Mouse (Mus musculus) midbrain, embryonic 12.5 days (tissue): ENCODE results near the gene Omg. TPM values are rescaled to one million over a fixed set of nuclear protein-coding genes. Genes with fewer than 3 reads are reported as not detected.

Experiments
- ATAC-seq: fragments of 200-750 bp; cut with Nextera tagmentation; 2 replicates; pipeline ENCODE4 v1.8.0; 2017; ENCODE audit warnings: low read depth, moderate TSS enrichment, moderate library complexity; ENCODE audit not compliant: low FRiP score
- H3K27ac ChIP-seq: fragments of 300-500 bp; sonication (generic); replicated peaks from 2 replicates; pipeline ENCODE4 v1.5.1; 2016; ENCODE audit warnings: mild to moderate bottlenecking
- H3K27me3 ChIP-seq: fragments of 300-500 bp; sonication (generic); 2 replicates; pipeline ENCODE4 v1.6.1; 2016; ENCODE audit warnings: mild to moderate bottlenecking
- H3K36me3 ChIP-seq: fragments of 300-500 bp; sonication (generic); 2 replicates; pipeline ENCODE4 v1.6.1; 2016
- H3K4me1 ChIP-seq: fragments of 300-500 bp; sonication (generic); 2 replicates; pipeline ENCODE4 v1.6.1; 2016
- H3K4me2 ChIP-seq: fragments of 300-500 bp; sonication (generic); replicated peaks from 2 replicates; pipeline ENCODE4 v1.6.1; 2016; ENCODE audit warnings: mild to moderate bottlenecking, moderate library complexity
- H3K4me3 ChIP-seq: fragments of 300-500 bp; sonication (generic); 2 replicates; pipeline ENCODE4 v1.5.1; 2016; ENCODE audit warnings: mild to moderate bottlenecking
- H3K9ac ChIP-seq: fragments of 300-500 bp; sonication (generic); replicated peaks from 2 replicates; pipeline ENCODE4 v1.6.1; 2016; ENCODE audit warnings: mild to moderate bottlenecking, moderate library complexity
- H3K9me3 ChIP-seq: fragments of 300-500 bp; sonication (generic); 2 replicates; pipeline ENCODE4 v1.6.1; 2016; ENCODE audit warnings: mild to moderate bottlenecking
- WGBS: fragments of 180-500 bp; shearing (Covaris S2); methylation state at CpG from one replicate; pipeline ENCODE4 v1.1.7; 2016; 5-methylcytosine and 5-hydroxymethylcytosine counted together
- polyA plus RNA-seq: library from polyadenylated mRNA; unstranded; fragments of >200 nt; fragmentation: Nextera tagmentation; extraction: Ambion mirVana; gene quantifications from 2 replicates; pipeline ENCODE4 v1.2.1, GENCODE M21; 2016

Omg gene
- polyA plus RNA-seq, 1 experiment from 2014 or later, result 1.7 TPM

DNA sequence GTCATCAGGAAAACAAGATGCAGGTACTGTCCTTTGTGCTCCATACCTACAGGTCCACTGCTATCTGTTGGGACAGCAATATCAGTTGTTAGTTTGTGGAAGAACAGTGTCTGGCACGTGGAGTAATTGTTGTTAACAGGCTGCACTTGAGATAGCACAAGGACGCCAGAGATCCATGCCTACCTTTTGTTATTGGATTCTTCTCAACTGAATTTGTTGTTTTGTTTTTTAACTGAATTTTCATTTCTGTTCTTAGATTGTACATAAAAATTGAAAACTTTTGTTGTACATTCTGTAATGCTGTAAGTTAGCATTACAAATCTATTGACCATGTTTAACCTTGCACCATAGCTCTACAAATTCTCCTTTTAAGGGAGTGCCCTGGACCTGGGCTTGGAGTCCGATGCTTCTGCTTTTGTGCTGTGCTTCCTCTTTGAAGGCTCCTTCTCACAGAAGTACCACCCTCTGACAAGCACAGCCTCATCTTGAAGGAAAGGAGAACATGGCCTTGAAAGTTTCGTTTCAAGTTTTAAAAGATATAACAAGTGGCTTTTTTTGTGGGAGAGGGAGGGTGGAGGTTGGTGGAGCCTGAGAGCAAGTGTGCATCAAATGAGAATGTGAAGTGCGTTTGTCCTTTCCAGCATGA, 24.0 kb upstream of the Omg start:
- 93% methylated on average over 5 of the region's 5 CpGs for WGBS

DNA sequence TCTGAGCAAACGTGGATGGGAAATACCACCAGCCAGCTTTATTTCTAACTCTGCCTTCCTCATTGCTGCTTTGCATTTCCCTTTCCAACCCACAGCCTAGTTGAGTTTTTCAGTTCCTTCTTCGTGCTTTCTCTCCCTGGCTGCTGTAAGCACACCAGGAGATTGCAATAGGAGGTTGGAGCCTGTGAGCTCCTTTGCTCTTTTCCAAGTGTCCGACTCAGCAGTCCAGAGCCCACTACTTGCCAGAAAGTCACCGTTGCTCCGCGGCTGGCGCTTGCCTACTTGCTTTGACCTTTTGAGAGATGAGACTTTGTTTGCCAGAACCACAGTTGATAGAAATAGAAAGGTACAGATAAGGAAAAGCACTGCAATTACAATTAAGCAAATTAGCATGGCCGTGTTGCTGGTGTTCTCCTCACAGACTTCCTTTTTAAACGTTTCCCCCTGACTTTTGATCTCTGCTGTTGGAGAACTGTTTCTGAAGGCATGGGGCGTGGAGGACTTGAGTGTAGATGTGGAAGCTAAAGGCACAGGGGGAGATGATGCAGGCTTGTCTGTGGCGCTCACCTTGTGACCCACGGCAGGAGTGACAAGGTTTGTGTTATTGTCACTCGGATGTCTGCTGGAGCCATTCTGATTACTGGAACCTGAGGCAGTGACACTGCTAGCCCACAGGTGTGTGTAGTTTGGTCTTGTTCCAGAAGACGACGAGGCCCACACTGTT, 23.3 kb upstream of the Omg start:
- Histone ChIP-seq H3K9ac (no peak overlapping the region), H3K4me3 (no peak overlapping the region), H3K9me3 (no peaks in the 10 kb centered on the region), H3K36me3 (0 out of 2 replicates have a peak, but pooled peaks cover 20% of the 10 kb centered on the region), H3K27ac (no peak overlapping the region), H3K4me2 (no peak overlapping the region), H3K27me3 (no peaks in the 10 kb centered on the region), H3K4me1 (no peaks in the 10 kb centered on the region)
- ATAC-seq, result no peak
- WGBS, result 87% methylated on average over 15 of the region's 15 CpGs

More for the DNA sequence above, 24.0 kb upstream of the Omg start:
- Histone ChIP-seq H3K27me3 (no peaks in the 10 kb centered on the region), H3K4me3 (no peak overlapping the region), H3K36me3 (0 out of 2 replicates have a peak, but pooled peaks cover 23% of the 10 kb centered on the region), H3K4me2 (no peak overlapping the region), H3K9ac (no peak overlapping the region), H3K9me3 (no peaks in the 10 kb centered on the region), H3K27ac (no peak overlapping the region), H3K4me1 (no peaks in the 10 kb centered on the region)
- no peak for ATAC-seq

DNA sequence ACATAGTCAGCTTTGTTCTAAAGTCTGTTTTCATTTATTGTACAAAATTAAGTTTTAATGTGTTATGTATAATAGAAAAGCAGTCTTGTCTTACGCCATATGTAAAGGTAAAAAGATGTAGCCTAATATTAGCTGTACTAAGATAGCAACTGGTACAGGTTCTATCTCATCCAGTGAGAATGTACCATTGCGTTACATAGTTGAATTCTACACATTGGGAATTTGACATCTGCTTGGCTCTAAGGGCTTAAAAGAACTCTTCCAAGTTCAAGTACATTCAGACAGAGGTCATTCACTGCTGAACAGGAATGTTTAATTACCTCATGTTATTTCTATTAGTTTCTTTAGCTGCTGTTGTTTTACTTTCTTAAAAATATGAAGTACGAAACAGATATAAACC, 22.7 kb upstream of the Omg start:
- Histone ChIP-seq H3K36me3 (0 out of 2 replicates have a peak, but pooled peaks cover 18% of the 10 kb centered on the region), H3K9me3 (no peaks in the 10 kb centered on the region), H3K27me3 (no peaks in the 10 kb centered on the region), H3K4me3 (no peak overlapping the region), H3K4me2 (no peak overlapping the region), H3K4me1 (no peaks in the 10 kb centered on the region), H3K27ac (no peak overlapping the region), H3K9ac (no peak overlapping the region)
- ATAC-seq, result no peak
- WGBS, result 96% methylated on average over 3 of the region's 3 CpGs

DNA sequence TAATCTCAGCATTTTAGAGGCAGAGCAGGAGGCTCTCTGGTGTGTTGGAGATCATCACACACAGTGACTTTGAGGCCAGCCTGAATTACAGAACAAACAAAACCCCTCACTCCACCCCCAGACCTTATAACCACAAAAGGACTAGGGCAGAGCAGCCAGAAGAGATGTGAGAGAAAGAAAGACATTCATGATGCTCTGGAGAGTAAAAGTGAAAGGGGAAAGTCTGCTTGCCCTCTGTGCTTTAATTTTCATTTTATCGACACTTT, 20.4 kb upstream of the Omg start:
- Histone ChIP-seq H3K9me3 (no peaks in the 10 kb centered on the region), H3K4me2 (no peak overlapping the region), H3K4me3 (no peak overlapping the region), H3K4me1 (no peaks in the 10 kb centered on the region), H3K36me3 (0 out of 2 replicates have a peak, but pooled peaks cover 18% of the 10 kb centered on the region), H3K9ac (no peak overlapping the region), H3K27ac (no peak overlapping the region), H3K27me3 (no peaks in the 10 kb centered on the region)
- WGBS, result 83% methylated on average over 1 of the region's 1 CpGs
- ATAC-seq, result no peak

DNA sequence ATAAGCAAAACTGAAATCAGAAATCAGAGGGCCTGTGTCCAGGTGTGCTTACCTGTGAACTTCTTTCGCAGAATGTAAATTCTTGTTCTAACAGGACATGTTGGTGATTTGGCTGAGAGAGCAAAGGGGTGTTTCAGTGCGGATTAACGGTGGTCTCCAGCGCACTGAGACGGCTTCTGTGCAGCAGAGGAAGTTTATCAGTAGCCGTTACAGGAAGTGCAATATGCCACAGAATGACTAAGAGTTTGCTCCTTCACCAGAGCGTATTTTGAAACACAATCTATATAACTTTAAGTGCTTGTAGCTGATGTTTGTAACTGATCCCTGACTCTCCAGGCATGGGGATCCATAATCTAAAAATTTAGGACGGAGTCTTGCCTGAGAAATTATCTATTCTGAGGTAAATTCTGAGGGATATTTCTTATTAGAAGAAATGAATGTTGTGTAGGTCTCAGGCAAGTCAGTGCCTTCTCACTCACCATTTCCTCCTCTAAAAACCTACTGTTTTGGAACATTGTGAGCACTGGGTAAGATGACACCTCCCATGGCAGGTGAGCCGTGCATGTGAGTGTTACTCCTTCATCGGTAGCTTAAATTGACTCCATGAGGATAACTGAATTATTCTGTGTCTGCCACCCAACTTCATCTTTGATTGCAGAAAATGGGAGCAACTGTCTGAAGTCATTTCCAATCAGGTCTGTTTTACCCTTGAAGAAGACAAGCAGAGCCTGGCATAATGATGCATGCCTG, 19.9 kb upstream of the Omg start, which contains the start of gene Evi2b:
Gene Evi2b, minus strand, starts transcription at position 203 of the 750 bp plus-strand sequence.
- no peak for ATAC-seq
- WGBS, result 88% methylated on average over 10 of the region's 10 CpGs
- no peak within 1 kb of the TSS for H3K9ac ChIP-seq

DNA sequence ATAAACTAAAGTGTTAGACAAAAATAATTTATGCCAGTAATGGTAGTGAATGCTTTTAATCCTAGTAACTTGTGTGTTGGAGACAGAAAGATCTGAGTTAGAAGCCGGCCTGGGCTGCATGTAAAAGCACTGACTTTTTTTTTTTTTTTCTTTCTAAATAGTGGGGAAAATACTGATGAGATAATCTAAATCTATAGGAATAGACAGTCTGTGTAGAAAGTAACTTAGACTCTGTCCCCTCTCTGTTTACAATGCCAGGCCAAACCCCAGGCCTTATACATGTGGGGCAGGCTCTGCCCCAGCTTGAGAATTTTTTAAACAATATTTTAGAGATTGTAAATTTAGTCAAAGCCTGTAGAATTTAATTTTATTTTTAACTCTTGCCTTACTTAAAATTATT, 19.1 kb upstream of the Omg start:
- no peak for ATAC-seq
- H3K4me2 ChIP-seq, result no peak overlapping the region
- H3K4me3 ChIP-seq, result no peak overlapping the region
- no peaks in the 10 kb centered on the region for H3K4me1 ChIP-seq
- H3K27ac ChIP-seq, result no peak overlapping the region
- WGBS, result 86% methylated on average over 1 of the region's 1 CpGs
- no peak overlapping the region for H3K9ac ChIP-seq
- H3K36me3 ChIP-seq, result 0 out of 2 replicates have a peak, but pooled peaks cover 12% of the 10 kb centered on the region
- no peaks in the 10 kb centered on the region for H3K27me3 ChIP-seq
- no peaks in the 10 kb centered on the region for H3K9me3 ChIP-seq

More for the DNA sequence above, 19.9 kb upstream of the Omg start, which contains the start of gene Evi2b:
- no peaks in the 10 kb centered on the region for H3K4me1 ChIP-seq
- H3K27ac ChIP-seq, result no peak within 1 kb of the TSS
- H3K9me3 ChIP-seq, result no peaks in the 10 kb centered on the region
- H3K36me3 ChIP-seq, result 0 out of 2 replicates have a peak, but pooled peaks cover 18% of the 10 kb centered on the region
- no peaks in the 10 kb centered on the region for H3K27me3 ChIP-seq
- H3K4me3 ChIP-seq, result no peak within 1 kb of the TSS
- H3K4me2 ChIP-seq, result no peak within 1 kb of the TSS

DNA sequence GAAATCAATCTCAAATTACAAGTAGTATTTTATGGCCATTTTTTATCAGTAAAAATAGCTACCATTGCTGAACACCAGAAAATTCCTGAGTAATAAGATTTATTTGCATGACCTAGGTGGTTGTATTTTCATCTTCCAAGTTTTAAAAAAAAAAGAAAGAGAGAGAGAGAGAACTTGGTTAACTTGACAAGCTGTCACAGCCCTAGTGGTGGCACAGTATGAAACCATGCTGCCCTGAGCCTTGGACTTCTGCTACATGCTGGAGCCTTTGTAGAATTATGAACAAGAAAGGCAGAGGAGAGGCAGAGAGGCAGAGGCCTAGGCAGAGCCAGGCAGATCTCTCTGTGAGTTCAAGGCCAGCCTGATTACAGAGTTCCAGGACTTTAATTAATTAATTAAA, 18.0 kb upstream of the Omg start:
- H3K27ac ChIP-seq, result no peak overlapping the region
- H3K4me1 ChIP-seq, result no peaks in the 10 kb centered on the region
- H3K9ac ChIP-seq, result no peak overlapping the region
- ATAC-seq, result no peak
- no peak overlapping the region for H3K4me2 ChIP-seq
- H3K27me3 ChIP-seq, result no peaks in the 10 kb centered on the region
- 0 out of 2 replicates have a peak, but pooled peaks cover 6% of the 10 kb centered on the region for H3K36me3 ChIP-seq
- no peak overlapping the region for H3K4me3 ChIP-seq
- no peaks in the 10 kb centered on the region for H3K9me3 ChIP-seq

DNA sequence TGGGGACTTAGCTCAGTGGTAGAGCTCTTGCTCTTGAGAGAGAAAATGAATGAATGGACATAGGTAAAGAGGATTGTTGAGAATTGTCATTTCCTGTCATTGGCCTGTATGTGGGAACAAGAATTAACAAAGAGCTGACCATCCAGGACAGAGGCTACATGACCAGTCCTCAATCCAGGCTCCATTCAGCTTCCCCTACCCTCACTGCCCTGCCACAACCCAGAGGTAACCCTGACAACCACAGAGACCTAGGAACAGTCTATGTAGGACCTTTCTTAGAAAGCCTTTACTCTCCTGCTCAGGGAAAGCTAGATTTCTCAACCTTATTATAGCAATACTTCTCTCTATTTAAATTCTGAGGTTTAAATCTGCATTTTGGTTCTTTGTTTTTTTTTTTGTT, 16.9 kb upstream of the Omg start:
- Histone ChIP-seq H3K27ac (no peak overlapping the region), H3K9me3 (no peaks in the 10 kb centered on the region), H3K9ac (no peak overlapping the region), H3K4me2 (no peak overlapping the region), H3K4me1 (no peaks in the 10 kb centered on the region), H3K4me3 (no peak overlapping the region), H3K27me3 (no peaks in the 10 kb centered on the region), H3K36me3 (0 out of 2 replicates have a peak, but pooled peaks cover 6% of the 10 kb centered on the region)
- ATAC-seq, result no peak

DNA sequence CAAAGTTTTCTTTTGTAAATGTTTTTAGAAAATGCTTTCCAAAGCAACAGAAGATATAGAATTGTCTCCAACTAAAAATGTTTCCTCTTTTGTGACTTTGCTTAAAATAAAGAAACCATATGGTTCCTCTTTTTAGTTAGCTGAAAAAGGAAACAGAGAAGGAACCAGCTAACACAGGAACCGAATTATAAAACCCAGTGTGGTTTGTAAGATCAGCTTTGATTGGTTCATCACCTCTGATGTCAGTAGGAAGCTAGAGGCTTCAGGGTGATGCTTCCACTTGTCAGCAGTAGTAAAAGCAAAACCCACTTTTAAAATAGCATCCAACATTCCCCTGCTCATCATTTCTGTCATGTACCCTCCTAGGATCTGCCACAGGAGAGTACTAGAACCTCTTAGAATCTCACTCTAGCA, 16.0 kb upstream of the Omg start:
- H3K36me3 ChIP-seq, result 0 out of 2 replicates have a peak, but pooled peaks cover 5% of the 10 kb centered on the region
- no peaks in the 10 kb centered on the region for H3K9me3 ChIP-seq
- no peak for ATAC-seq
- H3K4me3 ChIP-seq, result no peak overlapping the region
- H3K4me1 ChIP-seq, result no peaks in the 10 kb centered on the region
- 82% methylated on average over 1 of the region's 1 CpGs for whole genome bisulfite sequencing
- no peak overlapping the region for H3K4me2 ChIP-seq
- H3K9ac ChIP-seq, result no peak overlapping the region
- no peaks in the 10 kb centered on the region for H3K27me3 ChIP-seq
- no peak overlapping the region for H3K27ac ChIP-seq

DNA sequence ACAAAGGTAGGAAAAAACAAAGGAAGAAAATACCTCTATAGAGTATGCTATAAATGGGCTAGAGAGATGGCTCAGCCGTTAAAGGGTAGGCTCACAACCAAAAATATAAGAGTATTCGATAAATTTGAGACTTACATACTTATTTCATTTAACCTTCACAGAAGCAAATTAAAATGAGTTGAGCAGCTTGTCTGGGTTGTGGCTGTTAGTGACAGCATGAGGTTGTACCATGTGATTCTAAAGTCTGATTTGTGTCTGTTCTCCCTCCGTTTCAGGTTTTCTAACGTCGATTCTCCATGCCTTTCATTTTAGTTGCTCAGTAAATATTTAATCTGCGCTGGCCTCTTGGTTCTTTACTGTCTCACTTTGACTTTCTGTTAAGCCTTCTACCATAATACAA, 15.4 kb upstream of the Omg start:
- no peaks in the 10 kb centered on the region for H3K4me1 ChIP-seq
- no peak overlapping the region for H3K9ac ChIP-seq
- H3K4me2 ChIP-seq, result no peak overlapping the region
- H3K27ac ChIP-seq, result no peak overlapping the region
- H3K27me3 ChIP-seq, result no peaks in the 10 kb centered on the region
- 82% methylated on average over 6 of the region's 6 CpGs for WGBS
- H3K9me3 ChIP-seq, result no peaks in the 10 kb centered on the region
- H3K36me3 ChIP-seq, result 0 out of 2 replicates have a peak, but pooled peaks cover 2% of the 10 kb centered on the region
- no peak overlapping the region for H3K4me3 ChIP-seq
- no peak for ATAC-seq

DNA sequence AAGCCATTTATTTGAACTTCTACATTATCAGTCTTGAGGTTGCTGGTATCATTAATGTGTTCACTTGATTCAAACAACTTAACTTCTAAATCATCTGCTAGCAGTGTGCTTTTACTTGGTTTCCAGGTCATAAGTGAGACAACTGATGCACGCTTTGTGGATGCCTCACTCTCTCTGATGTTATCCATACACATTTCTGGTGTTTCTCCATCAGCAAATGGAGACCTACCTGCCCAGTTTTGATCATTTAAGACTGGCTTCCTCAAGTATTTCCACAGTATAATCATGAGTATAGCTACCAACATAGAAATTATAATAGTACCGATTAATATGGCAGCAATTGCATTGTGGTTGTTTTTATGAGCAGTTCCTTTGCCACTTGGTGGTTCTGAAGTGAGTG, 11.9 kb upstream of the Omg start:
- Histone ChIP-seq H3K27ac (no peak overlapping the region), H3K9ac (no peak overlapping the region), H3K4me1 (no peaks in the 10 kb centered on the region), H3K4me2 (no peak overlapping the region), H3K9me3 (no peaks in the 10 kb centered on the region), H3K27me3 (no peaks in the 10 kb centered on the region), H3K36me3 (no peaks in the 10 kb centered on the region), H3K4me3 (no peak overlapping the region)
- WGBS, result 97% methylated on average over 2 of the region's 2 CpGs
- ATAC-seq, result no peak

DNA sequence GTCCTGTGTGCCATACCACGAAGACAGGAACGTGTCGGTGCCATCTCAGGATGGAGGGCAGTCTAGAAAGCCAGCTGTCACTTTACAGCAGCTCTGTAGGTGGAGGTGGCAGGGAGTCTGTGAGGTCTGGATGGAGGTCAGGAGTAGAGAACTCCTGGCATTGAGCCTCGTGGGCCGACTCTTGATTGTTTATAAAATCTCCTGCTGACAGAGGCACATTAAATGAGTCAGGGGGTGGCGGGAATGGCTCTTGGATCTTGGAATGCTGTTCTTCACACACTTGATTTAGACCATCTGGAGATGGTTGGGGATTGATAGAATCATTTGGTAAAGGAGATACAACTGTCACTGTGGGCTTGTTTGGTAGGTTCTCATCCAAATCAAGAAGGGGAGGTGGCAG, 11.4 kb upstream of the Omg start:
- Histone ChIP-seq H3K9ac (no peak overlapping the region), H3K4me2 (no peak overlapping the region), H3K4me3 (no peak overlapping the region), H3K27ac (no peak overlapping the region), H3K36me3 (no peaks in the 10 kb centered on the region), H3K9me3 (no peaks in the 10 kb centered on the region), H3K4me1 (no peaks in the 10 kb centered on the region), H3K27me3 (no peaks in the 10 kb centered on the region)
- no peak for ATAC-seq
- 84% methylated on average over 6 of the region's 6 CpGs for WGBS
